Mouse (Mus musculus): ENCODE measurements at regions not wholly inside any gene's neighbourhood (a gene's known extent, or its start where the extent isn't known, plus 50 kb on each side); places are given as distances from the start of the nearest gene placed in this dataset.
"Not testable (repeated sequence)": the region's sequence is repeated elsewhere in the genome, so short reads cannot be mapped to it uniquely, and the experiment has no call there.

GRCm38 (mm10) chr5:60228966-60229365 is 1579.7 kb upstream of the G6pd2 start:
- Histone ChIP-seq H3K4me2 (no peak overlapping the region), H3K9ac (no peak overlapping the region), H3K27me3 (no peaks in the 10 kb centered on the region), H3K27ac (no peak overlapping the region), H3K36me3 (no peaks in the 10 kb centered on the region), H3K4me3 (no peak overlapping the region), H3K4me1 (no peaks in the 10 kb centered on the region), H3K9me3 (no peaks in the 10 kb centered on the region)
- WGBS = 60% methylated on average over 6 of the region's 6 CpGs
- ATAC-seq (ENCODE audit: insufficient number of reproducible peaks, low FRiP score, low TSS enrichment, low read depth) = no peak

- H3K9ac ChIP-seq; ATAC-seq (ENCODE audit: insufficient number of reproducible peaks, low FRiP score, low TSS enrichment, low read depth); H3K27ac ChIP-seq; H3K9me3 ChIP-seq; H3K4me1 ChIP-seq; H3K4me3 ChIP-seq; H3K27me3 ChIP-seq; H3K36me3 ChIP-seq: not testable (repeated sequence)
- 15% methylated on average over 30 of the region's 30 CpGs for WGBS
- peak overlapping the region; percentile 26; the same call in 1 of the 2 replicates for H3K4me2 ChIP-seq
Observed at GRCm38 (mm10) chr5:60231232-60231891, 1577.3 kb upstream of the G6pd2 start.

- no peaks in the 10 kb centered on the region for H3K27me3 ChIP-seq
- no peak for ATAC-seq (ENCODE audit: insufficient number of reproducible peaks, low FRiP score, low TSS enrichment, low read depth)
- no peak overlapping the region for H3K4me3 ChIP-seq
- no peaks in the 10 kb centered on the region for H3K9me3 ChIP-seq
- no peak overlapping the region for H3K9ac ChIP-seq
- no peaks in the 10 kb centered on the region for H3K4me1 ChIP-seq
- H3K36me3 ChIP-seq = no peaks in the 10 kb centered on the region
- no peak overlapping the region for H3K27ac ChIP-seq
- no peak overlapping the region for H3K4me2 ChIP-seq
- 89% methylated on average over 2 of the region's 2 CpGs for WGBS
Observed at GRCm38 (mm10) chr5:60244185-60244584, 1564.4 kb upstream of the G6pd2 start.

- no peak overlapping the region for H3K9ac ChIP-seq
- no peak overlapping the region for H3K4me2 ChIP-seq
- WGBS = 73% methylated on average over 2 of the region's 2 CpGs
- no peaks in the 10 kb centered on the region for H3K36me3 ChIP-seq
- no peaks in the 10 kb centered on the region for H3K27me3 ChIP-seq
- no peak overlapping the region for H3K27ac ChIP-seq
- H3K4me1 ChIP-seq = no peaks in the 10 kb centered on the region
- ATAC-seq (ENCODE audit: insufficient number of reproducible peaks, low FRiP score, low TSS enrichment, low read depth) = no peak
- H3K9me3 ChIP-seq = no peaks in the 10 kb centered on the region
- no peak overlapping the region for H3K4me3 ChIP-seq
Observed at GRCm38 (mm10) chr5:60276696-60277095, 1531.9 kb upstream of the G6pd2 start.

All from limb, embryonic 15.5 days (tissue).